Mouse (Mus musculus) bone marrow, adult 2 months (tissue): ENCODE measurements around the gene Ppp2r2d.

Experiments used
- CTCF ChIP-seq: fragments of 200-500 bp; IDR thresholded peaks from 2 replicates; pipeline ENCODE4 v1.5.1; 2011; ENCODE audit warnings: low read length, control low read depth; ENCODE audit not compliant: control insufficient read depth, insufficient read depth
- POLR2A ChIP-seq: fragments of 200-500 bp; IDR thresholded peaks from 2 replicates; pipeline ENCODE4 v1.6.1; 2011; ENCODE audit warnings: low read depth, mild to moderate bottlenecking, control low read depth, low read length, borderline replicate concordance; ENCODE audit not compliant: control insufficient read depth

- no peak for TF ChIP-seq CTCF
- TF ChIP-seq POLR2A, result no peak
Observed at GRCm38 (mm10) chr7:138908768-138909276, 62.9 kb downstream of the Ppp2r2d start.
